Mouse (Mus musculus) adrenal gland, adult (tissue): Measurements from ENCODE around the gene Micu1.

Experiments used
- DNase-seq, 2 experiments: peaks; one replicate each; pipeline ENCODE4 v3.0.0; 2022 to 2023; ENCODE audit warnings: low spot score in 1 of 2; ENCODE audit not compliant: inconsistent age in 2 of 2

The Micu1 gene

GRCm38 (mm10) chr10:59880029-59880386, 177.7 kb downstream of the Micu1 start:
- no peak for DNase-seq

- DNase-seq: no peak
These were observed 178.6 kb downstream of the Micu1 start for GRCm38 (mm10) chr10:59880837-59881236.

GRCm38 (mm10) chr10:59884327-59885173, 182.3 kb downstream of the Micu1 start:
- peak in 1 of 2 experiments; percentile 77 for DNase-seq

GRCm38 (mm10) chr10:59885174-59886080, 183.2 kb downstream of the Micu1 start:
- DNase-seq: peak in 1 of 2 experiments; percentile 55

- no peak for DNase-seq
These were observed 183.8 kb downstream of the Micu1 start for GRCm38 (mm10) chr10:59886081-59886466.

GRCm38 (mm10) chr10:59887432-59887831, 185.2 kb downstream of the Micu1 start:
- DNase-seq: peak in 1 of 2 experiments; percentile 43

- DNase-seq: no peak
These were observed 187.1 kb downstream of the Micu1 start for GRCm38 (mm10) chr10:59889339-59889738.

GRCm38 (mm10) chr10:59889953-59890751, 187.9 kb downstream of the Micu1 start:
- no peak for DNase-seq

GRCm38 (mm10) chr10:59892977-59893376, 190.7 kb downstream of the Micu1 start:
- peak; percentile 65 to 90 for DNase-seq

- peak; percentile 86 to 94 for DNase-seq
These were observed 192.2 kb downstream of the Micu1 start for GRCm38 (mm10) chr10:59894251-59895160.

GRCm38 (mm10) chr10:59895460-59896186, 193.3 kb downstream of the Micu1 start:
- DNase-seq: peak in 1 of 2 experiments; percentile 34

- peak in 1 of 2 experiments; percentile 39 for DNase-seq
These were observed 193.9 kb downstream of the Micu1 start for GRCm38 (mm10) chr10:59896211-59896610.

- peak; percentile 83 for DNase-seq
These were observed 194.6 kb downstream of the Micu1 start for GRCm38 (mm10) chr10:59896911-59897331.

GRCm38 (mm10) chr10:59897511-59897910, 195.2 kb downstream of the Micu1 start:
- DNase-seq: peak; percentile 47 to 56

- peak; percentile 36 to 55 for DNase-seq
These were observed 196.0 kb downstream of the Micu1 start for GRCm38 (mm10) chr10:59898180-59898778.

GRCm38 (mm10) chr10:59898935-59899334, 196.7 kb downstream of the Micu1 start:
- peak in 1 of 2 experiments; percentile 21 for DNase-seq

GRCm38 (mm10) chr10:59899341-59900173, 197.3 kb downstream of the Micu1 start:
- DNase-seq: peak; percentile 97 to 98

GRCm38 (mm10) chr10:59900174-59900435, 197.8 kb downstream of the Micu1 start:
- no peak for DNase-seq
